Mouse (Mus musculus): Measurements from ENCODE around the gene Cd36. TPM values are rescaled to one million over a fixed set of nuclear protein-coding genes. Genes with fewer than 3 reads are reported as not detected.

The Cd36 gene
- polyA plus RNA-seq, 1 experiment from 2014 or later, result 3.2 TPM

Other genes starting within 250 kb of the Cd36 start
- gene Gnat3, start 73.7 kb upstream of the Cd36 start, polyA plus RNA-seq (2015; fragmentation: Nextera tagmentation; extraction: Ambion mirVana), result not detected in 2 replicates